Mouse (Mus musculus) stomach, embryonic 15.5 days (tissue): ENCODE data around the gene Arhgap32. TPM values are rescaled to one million over a fixed set of nuclear protein-coding genes. Genes with fewer than 3 reads are reported as not detected.
"Not testable (repeated sequence)": the region's sequence is repeated elsewhere in the genome, so short reads cannot be mapped to it uniquely, and the experiment has no call there.

Experiments used
- ATAC-seq: fragments of 200-750 bp; cut with Nextera tagmentation; 2 replicates; pipeline ENCODE4 v1.8.0; 2017; ENCODE audit warnings: low read depth, moderate number of reproducible peaks, moderate TSS enrichment; ENCODE audit not compliant: insufficient read depth, low FRiP score
- H3K27ac ChIP-seq: fragments of 300-500 bp; sonication (generic); 2 replicates; pipeline ENCODE4 v1.5.1; 2015; ENCODE audit warnings: mild to moderate bottlenecking, inconsistent platforms
- H3K27me3 ChIP-seq: fragments of 300-500 bp; sonication (generic); replicated peaks from 2 replicates; pipeline ENCODE4 v1.6.1; 2015; ENCODE audit warnings: inconsistent platforms
- H3K36me3 ChIP-seq: fragments of 300-500 bp; sonication (generic); 2 replicates; pipeline ENCODE4 v1.6.1; 2015; ENCODE audit warnings: inconsistent platforms
- H3K4me1 ChIP-seq: fragments of 300-500 bp; sonication (generic); 2 replicates; pipeline ENCODE4 v1.6.1; 2015; ENCODE audit warnings: inconsistent platforms
- H3K4me2 ChIP-seq: fragments of 300-500 bp; sonication (generic); 2 replicates; pipeline ENCODE4 v1.6.1; 2015; ENCODE audit warnings: mild to moderate bottlenecking, inconsistent platforms
- H3K4me3 ChIP-seq: fragments of 300-500 bp; sonication (generic); replicated peaks from 2 replicates; pipeline ENCODE4 v1.5.1; 2015; ENCODE audit warnings: inconsistent platforms
- H3K9ac ChIP-seq: fragments of 300-500 bp; sonication (generic); 2 replicates; pipeline ENCODE4 v1.6.1; 2015; ENCODE audit warnings: inconsistent platforms
- H3K9me3 ChIP-seq: fragments of 300-500 bp; sonication (generic); 2 replicates; pipeline ENCODE4 v1.6.1; 2016; ENCODE audit warnings: inconsistent platforms
- WGBS: fragments of 180-500 bp; shearing (Covaris S2); methylation state at CpG from one replicate; pipeline ENCODE4 v1.1.7; 2015; 5-methylcytosine and 5-hydroxymethylcytosine counted together
- polyA plus RNA-seq: library from polyadenylated mRNA; unstranded; fragments of >200 nt; fragmentation: Nextera tagmentation; extraction: Ambion mirVana; gene quantifications from 2 replicates; pipeline ENCODE4 v1.2.1, GENCODE M21; 2015

Gene Arhgap32
- polyA plus RNA-seq, 1 experiment from 2014 or later, result 11.7 TPM

DNA sequence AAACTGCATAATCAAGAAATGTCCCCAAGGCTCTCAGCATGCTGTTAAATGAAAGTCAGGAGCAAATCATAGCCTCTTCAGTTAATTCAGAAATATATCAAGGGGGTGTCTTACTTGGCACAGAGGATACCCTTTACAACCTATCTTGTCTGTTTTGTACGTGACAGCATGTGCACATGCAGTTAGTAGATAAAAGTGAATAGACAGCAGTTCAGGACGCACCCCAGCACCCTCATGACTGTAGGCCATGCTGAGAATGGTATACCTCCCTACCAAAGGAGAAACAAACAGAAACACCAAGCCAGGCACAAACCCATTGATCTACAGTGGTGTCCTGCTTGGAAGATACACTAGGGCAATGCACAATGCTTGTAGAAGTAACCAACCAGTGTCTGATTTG, 14.4 kb upstream of the Arhgap32 start:
- no peaks in the 10 kb centered on the region for H3K27me3 ChIP-seq
- H3K4me2 ChIP-seq, result no peak overlapping the region
- WGBS, result 78% methylated on average over 2 of the region's 2 CpGs
- no peak overlapping the region for H3K4me3 ChIP-seq
- 0 out of 2 replicates have a peak, but pooled peaks cover 4% of the 10 kb centered on the region for H3K4me1 ChIP-seq
- no peaks in the 10 kb centered on the region for H3K36me3 ChIP-seq
- no peaks in the 10 kb centered on the region for H3K9me3 ChIP-seq
- H3K9ac ChIP-seq, result no peak overlapping the region
- ATAC-seq, result peak; percentile 79
- H3K27ac ChIP-seq, result no peak overlapping the region

- Histone ChIP-seq H3K9ac (no peak overlapping the region), H3K27me3 (no peaks in the 10 kb centered on the region), H3K4me1 (no peaks in the 10 kb centered on the region), H3K9me3 (no peaks in the 10 kb centered on the region), H3K4me2 (no peak overlapping the region), H3K36me3 (no peaks in the 10 kb centered on the region), H3K4me3 (no peak overlapping the region), H3K27ac (no peak overlapping the region)
- 62% methylated on average over 8 of the region's 8 CpGs for WGBS
- ATAC-seq, result no peak
Observed at GRCm38 (mm10) chr9:32104670-32105069, 11.3 kb upstream of the Arhgap32 start.

DNA sequence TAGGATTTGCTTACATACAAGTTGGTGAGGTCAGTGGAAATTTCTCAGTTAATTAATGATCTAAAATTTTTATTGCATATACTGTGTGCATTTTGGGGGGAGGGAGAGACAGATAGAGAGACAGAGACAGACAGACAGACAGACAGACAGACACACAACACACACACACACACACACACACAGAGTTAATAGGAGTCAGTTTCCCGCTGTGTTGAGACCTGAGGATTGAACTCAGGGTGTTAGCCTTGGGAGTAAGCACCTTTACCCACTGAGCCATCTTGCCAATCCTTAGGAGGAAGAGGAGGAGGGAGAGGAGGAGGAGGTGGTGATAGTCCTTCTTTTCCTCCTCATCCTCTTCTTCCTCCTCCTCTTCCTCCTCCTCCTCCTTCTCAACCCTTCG, 5.6 kb upstream of the Arhgap32 start:
- 93% methylated on average over 2 of the region's 2 CpGs for WGBS
- no peaks in the 10 kb centered on the region for H3K4me1 ChIP-seq
- H3K4me2 ChIP-seq, result no peak overlapping the region
- H3K27ac ChIP-seq, result no peak overlapping the region
- ATAC-seq, result no peak
- no peak overlapping the region for H3K4me3 ChIP-seq
- H3K9me3 ChIP-seq, result no peaks in the 10 kb centered on the region
- H3K36me3 ChIP-seq, result no peaks in the 10 kb centered on the region
- H3K9ac ChIP-seq, result no peak overlapping the region
- H3K27me3 ChIP-seq, result no peaks in the 10 kb centered on the region

DNA sequence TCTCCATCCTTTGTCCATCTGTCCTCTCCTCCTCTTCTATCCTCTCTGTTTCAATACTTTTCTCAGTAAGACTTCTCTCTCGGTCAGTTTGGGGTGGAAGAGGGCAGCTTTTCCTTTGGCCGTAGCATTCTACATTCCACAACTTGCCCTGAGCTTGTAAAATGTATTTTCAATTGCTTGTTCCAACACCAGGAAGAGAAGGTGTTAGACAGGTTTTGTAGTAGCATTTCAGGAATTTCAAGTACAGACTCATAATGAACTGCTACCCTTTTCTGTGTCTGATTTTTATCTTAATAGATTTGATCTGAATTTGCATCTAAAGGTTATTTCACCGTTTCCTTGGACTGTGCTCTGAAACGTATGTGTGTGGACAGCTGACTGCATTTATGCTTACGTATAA, 336 bp downstream of the Arhgap32 start:
- H3K27me3 ChIP-seq, result no peaks in the 10 kb centered on the region
- 73% methylated on average over 5 of the region's 5 CpGs for WGBS
- no peaks in the 10 kb centered on the region for H3K9me3 ChIP-seq
- peaks cover 4% of the 10 kb centered on the region; the same call in 1 of the 2 replicates for H3K4me1 ChIP-seq
- no peak for ATAC-seq
- H3K9ac ChIP-seq, result no peak overlapping the region
- H3K27ac ChIP-seq, result peak overlapping the region; percentile 42; the same call in 1 of the 2 replicates
- H3K36me3 ChIP-seq, result no peaks in the 10 kb centered on the region
- no peak overlapping the region for H3K4me3 ChIP-seq
- no peak overlapping the region for H3K4me2 ChIP-seq

- Histone ChIP-seq H3K27me3 (no peaks in the 10 kb centered on the region), H3K27ac (peak overlapping the region; percentile 69; the same call in 1 of the 2 replicates), H3K4me3 (no peak overlapping the region), H3K9me3 (no peaks in the 10 kb centered on the region), H3K9ac (no peak overlapping the region), H3K36me3 (no peaks in the 10 kb centered on the region), H3K4me2 (no peak overlapping the region), H3K4me1 (peaks cover 4% of the 10 kb centered on the region; the same call in 1 of the 2 replicates)
- ATAC-seq, result no peak
- 34% methylated on average over 4 of the region's 4 CpGs for WGBS
Observed at GRCm38 (mm10) chr9:32117876-32118275, 1.9 kb downstream of the Arhgap32 start.

- 0 out of 2 replicates have a peak, but pooled peaks have one; percentile 56 for ATAC-seq
- H3K9ac ChIP-seq, result no peak overlapping the region
Observed at GRCm38 (mm10) chr9:32118433-32118832, 2.5 kb downstream of the Arhgap32 start.

DNA sequence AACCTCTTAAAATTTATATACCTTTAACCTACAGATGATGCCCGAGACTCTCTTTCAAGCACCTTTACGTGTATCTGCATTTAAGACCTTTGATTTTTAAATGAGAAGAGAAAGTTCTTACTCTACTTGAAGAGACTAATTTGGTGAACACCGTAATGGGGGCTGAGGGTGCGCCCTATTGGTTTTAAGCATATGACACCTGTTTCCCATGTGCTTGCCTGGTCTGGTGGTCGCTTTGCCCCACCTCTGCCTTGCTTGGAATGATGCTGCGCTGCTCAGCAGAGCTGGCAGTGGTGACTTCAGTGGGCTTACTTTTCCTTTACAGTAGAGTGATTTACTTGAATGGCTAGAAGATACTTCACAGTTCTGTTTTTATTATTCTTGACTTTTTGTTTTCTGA, 3.6 kb downstream of the Arhgap32 start:
- no peak overlapping the region for H3K4me2 ChIP-seq
- 93% methylated on average over 6 of the region's 6 CpGs for WGBS
- no peak for ATAC-seq
- no peak overlapping the region for H3K27ac ChIP-seq
- H3K36me3 ChIP-seq, result no peaks in the 10 kb centered on the region
- H3K27me3 ChIP-seq, result no peaks in the 10 kb centered on the region
- H3K4me1 ChIP-seq, result peaks cover 4% of the 10 kb centered on the region; the same call in 1 of the 2 replicates
- no peaks in the 10 kb centered on the region for H3K9me3 ChIP-seq
- no peak overlapping the region for H3K4me3 ChIP-seq
- H3K9ac ChIP-seq, result no peak overlapping the region

More at GRCm38 (mm10) chr9:32118433-32118832, 2.5 kb downstream of the Arhgap32 start:
- H3K27me3 ChIP-seq, result no peaks in the 10 kb centered on the region
- H3K4me1 ChIP-seq, result peaks cover 4% of the 10 kb centered on the region; the same call in 1 of the 2 replicates
- H3K36me3 ChIP-seq, result no peaks in the 10 kb centered on the region
- no peak overlapping the region for H3K4me2 ChIP-seq
- peak overlapping the region; percentile 69 for H3K27ac ChIP-seq
- H3K9me3 ChIP-seq, result no peaks in the 10 kb centered on the region
- H3K4me3 ChIP-seq, result no peak overlapping the region

DNA sequence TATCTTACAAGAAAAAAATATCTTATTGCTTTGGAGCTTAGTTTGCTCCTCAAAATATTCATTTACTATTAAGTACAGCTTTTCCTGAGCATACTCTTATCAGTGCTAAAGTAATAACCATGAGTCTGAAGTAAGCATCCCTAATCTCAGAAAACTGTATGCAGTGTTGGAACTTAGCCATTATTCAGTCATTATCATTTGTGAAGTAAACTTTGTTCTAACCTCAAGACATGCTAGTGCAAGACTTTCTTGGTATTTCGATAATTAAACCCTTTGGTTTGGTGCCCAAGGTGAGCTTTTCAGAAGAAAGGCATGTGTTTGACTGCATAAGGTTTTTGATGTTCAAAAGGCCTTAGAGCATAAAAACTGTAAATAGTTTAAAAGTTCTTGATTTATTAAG, 4.2 kb downstream of the Arhgap32 start:
- H3K9me3 ChIP-seq, result no peaks in the 10 kb centered on the region
- H3K27ac ChIP-seq, result no peak overlapping the region
- no peak; the same call in 1 of the 2 replicates for ATAC-seq
- no peak overlapping the region for H3K4me3 ChIP-seq
- H3K4me1 ChIP-seq, result peaks cover 4% of the 10 kb centered on the region; the same call in 1 of the 2 replicates
- no peak overlapping the region for H3K9ac ChIP-seq
- no peaks in the 10 kb centered on the region for H3K36me3 ChIP-seq
- H3K4me2 ChIP-seq, result no peak overlapping the region
- no peaks in the 10 kb centered on the region for H3K27me3 ChIP-seq
- 74% methylated on average over 1 of the region's 1 CpGs for WGBS

DNA sequence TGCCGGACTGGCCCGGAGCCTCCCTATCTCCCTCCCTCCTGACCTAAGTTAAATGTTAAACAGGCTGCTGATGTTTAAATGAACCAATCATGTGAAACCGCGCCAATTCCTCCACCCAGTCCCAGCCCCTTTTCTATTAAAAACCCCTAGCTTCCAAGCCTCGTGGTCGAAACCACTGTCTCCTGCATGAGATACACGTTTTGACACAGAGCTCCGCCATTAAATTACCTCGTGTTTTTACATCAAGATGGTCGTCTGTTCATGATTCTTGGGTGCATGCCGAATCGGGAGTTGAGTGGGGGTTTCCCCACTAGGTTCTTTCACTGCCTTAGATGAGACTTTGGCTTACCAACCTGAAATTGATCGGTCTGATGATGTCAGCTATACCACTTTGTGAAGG, 5.3 kb downstream of the Arhgap32 start:
- H3K9me3 ChIP-seq, H3K4me2 ChIP-seq, H3K36me3 ChIP-seq, H3K9ac ChIP-seq, H3K4me3 ChIP-seq, H3K4me1 ChIP-seq, ATAC-seq, H3K27ac ChIP-seq, H3K27me3 ChIP-seq: not testable (repeated sequence)
- 93% methylated on average over 13 of the region's 13 CpGs for WGBS

GRCm38 (mm10) chr9:32136195-32136594, 20.3 kb downstream of the Arhgap32 start:
- H3K27me3 ChIP-seq, result no peaks in the 10 kb centered on the region
- no peak overlapping the region for H3K27ac ChIP-seq
- H3K4me3 ChIP-seq, result no peak overlapping the region
- H3K4me2 ChIP-seq, result no peak overlapping the region
- no peaks in the 10 kb centered on the region for H3K9me3 ChIP-seq
- H3K9ac ChIP-seq, result no peak overlapping the region
- H3K36me3 ChIP-seq, result no peaks in the 10 kb centered on the region
- H3K4me1 ChIP-seq, result no peaks in the 10 kb centered on the region
- ATAC-seq, result no peak

DNA sequence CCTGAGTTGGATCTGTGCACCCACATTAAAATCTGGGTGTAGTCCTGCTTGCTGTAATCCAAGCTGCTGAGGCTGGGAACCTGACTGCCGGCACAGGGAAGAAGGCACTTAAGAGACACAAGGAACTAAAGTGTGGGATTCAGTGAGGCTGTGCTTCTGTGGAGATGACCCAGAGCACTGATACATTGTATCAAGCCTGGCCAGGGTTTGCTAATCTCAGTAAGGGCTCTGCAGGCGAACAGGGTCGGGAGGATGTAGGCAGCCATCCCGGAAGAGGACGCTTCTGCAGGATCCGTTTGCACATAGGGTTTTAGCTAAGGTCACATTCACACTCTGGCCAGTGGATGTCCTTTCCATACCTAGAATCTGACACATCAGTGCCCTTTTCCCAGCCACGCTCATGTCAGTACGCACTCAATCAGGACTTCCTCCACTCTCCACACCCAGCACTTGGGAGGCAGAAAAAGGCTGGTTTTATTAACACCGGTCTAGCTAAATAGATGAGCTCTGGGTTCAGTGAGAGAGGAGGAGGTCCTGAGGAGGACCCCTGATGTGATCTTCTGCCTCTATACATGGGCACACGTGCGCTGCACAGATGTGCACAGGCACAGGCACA, 20.9 kb downstream of the Arhgap32 start:
- H3K4me1 ChIP-seq, result no peaks in the 10 kb centered on the region
- H3K4me3 ChIP-seq, result no peak overlapping the region
- no peaks in the 10 kb centered on the region for H3K36me3 ChIP-seq
- no peak overlapping the region for H3K27ac ChIP-seq
- ATAC-seq, result no peak
- no peaks in the 10 kb centered on the region for H3K27me3 ChIP-seq
- no peak overlapping the region for H3K4me2 ChIP-seq
- no peaks in the 10 kb centered on the region for H3K9me3 ChIP-seq
- H3K9ac ChIP-seq, result no peak overlapping the region
- WGBS, result 81% methylated on average over 11 of the region's 11 CpGs

DNA sequence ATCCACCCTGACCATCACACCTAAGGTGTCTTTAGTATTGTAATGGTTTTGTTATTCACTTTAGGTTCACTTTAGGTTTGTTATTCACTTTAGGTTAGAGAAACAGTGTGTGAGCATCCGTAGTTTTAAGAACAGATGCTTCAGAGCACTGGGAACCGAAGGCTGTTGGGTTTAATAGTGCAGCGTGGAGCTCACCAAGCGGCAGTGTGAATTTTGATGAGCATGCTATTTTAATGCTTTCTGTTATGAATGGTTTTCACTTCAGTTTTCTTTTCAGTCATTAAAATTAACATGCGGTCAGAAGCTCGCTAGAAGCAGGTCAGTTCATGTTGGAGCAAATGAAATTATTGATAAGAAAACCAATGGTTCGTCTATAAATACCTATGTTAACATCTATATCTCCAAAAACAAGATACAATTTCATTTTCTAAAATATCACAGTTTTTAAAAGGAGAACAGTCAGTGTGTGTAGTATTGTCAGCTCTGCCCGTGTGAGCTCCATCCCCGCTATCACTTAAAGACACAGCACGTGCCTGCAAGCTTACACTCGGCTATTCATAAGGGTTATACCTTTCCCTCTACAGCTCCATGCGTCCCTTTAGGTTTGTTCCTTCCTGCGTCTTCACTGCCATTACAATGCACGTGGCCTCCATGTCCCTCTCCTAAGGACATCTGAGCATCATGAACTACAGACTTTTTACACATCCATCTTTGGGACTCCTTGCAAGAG, 21.9 kb downstream of the Arhgap32 start:
- no peaks in the 10 kb centered on the region for H3K4me1 ChIP-seq
- H3K4me2 ChIP-seq, result no peak overlapping the region
- no peaks in the 10 kb centered on the region for H3K9me3 ChIP-seq
- no peaks in the 10 kb centered on the region for H3K27me3 ChIP-seq
- no peaks in the 10 kb centered on the region for H3K36me3 ChIP-seq
- WGBS, result 88% methylated on average over 14 of the region's 14 CpGs
- H3K4me3 ChIP-seq, result no peak overlapping the region
- no peak for ATAC-seq
- no peak overlapping the region for H3K9ac ChIP-seq
- no peak overlapping the region for H3K27ac ChIP-seq
